Mouse (Mus musculus) erythroblast, embryonic 14.5 days (primary cell): ENCODE results near the gene Trpm3. TPM values are rescaled to one million over a fixed set of nuclear protein-coding genes. Genes with fewer than 3 reads are reported as not detected.

Experiments
- H3K27me3 ChIP-seq: 2 replicates; pipeline ENCODE4 v1.6.1; 2012; ENCODE audit warnings: inconsistent platforms; ENCODE audit not compliant: control insufficient read depth
- H3K36me3 ChIP-seq: 2 replicates; pipeline ENCODE4 v1.6.1; 2012; ENCODE audit warnings: mild to moderate bottlenecking, inconsistent platforms; ENCODE audit not compliant: control insufficient read depth
- H3K4me1 ChIP-seq: 2 replicates; pipeline ENCODE4 v1.6.1; 2012; ENCODE audit warnings: inconsistent platforms; ENCODE audit not compliant: control insufficient read depth
- H3K4me3 ChIP-seq: replicated peaks from 2 replicates; pipeline ENCODE3; 2012; ENCODE audit warnings: moderate library complexity, mild to moderate bottlenecking, inconsistent platforms
- H3K9me3 ChIP-seq: 2 replicates; pipeline ENCODE4 v1.6.1; 2012; ENCODE audit warnings: low read length, inconsistent platforms, mixed read lengths; ENCODE audit not compliant: control insufficient read depth
- GATA1 ChIP-seq: IDR thresholded peaks from 2 replicates; pipeline ENCODE4 v1.6.1; 2012; ENCODE audit warnings: low read length, inconsistent platforms, mixed read lengths
- TAL1 ChIP-seq: IDR thresholded peaks from 3 replicates; pipeline ENCODE4 v1.6.1; 2012; ENCODE audit warnings: low read length, inconsistent platforms, mixed read lengths
- polyA plus RNA-seq: library from polyadenylated mRNA; stranded (reverse); fragments of >175 nt; gene quantifications from 2 replicates; pipeline ENCODE4 v1.2.3, GENCODE M21; 2012

Trpm3 gene
- polyA plus RNA-seq, 1 experiment: 0.02 TPM

DNA sequence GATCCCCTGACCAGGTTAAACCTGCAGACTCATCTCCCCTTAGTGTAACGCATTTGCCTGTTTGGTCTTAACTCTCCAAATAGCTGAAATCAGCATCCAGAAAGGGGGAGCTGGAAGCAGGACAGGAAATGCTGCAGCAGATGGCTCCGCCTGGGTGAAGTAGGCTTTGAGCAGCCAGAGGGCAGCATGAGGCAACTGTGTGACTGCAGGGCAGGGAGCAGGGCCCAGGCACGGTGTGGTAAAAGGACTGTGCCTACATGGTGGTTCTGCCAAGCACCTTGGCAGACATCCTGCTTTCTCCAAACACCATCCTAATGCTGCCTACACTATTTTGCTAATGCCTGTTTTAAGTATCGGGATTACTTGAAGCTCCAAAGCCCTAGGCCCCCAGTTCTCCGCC lies 801.6 kb downstream of the Trpm3 start:
- TF ChIP-seq TAL1 (no peak), GATA1 (no peak)
- Histone ChIP-seq H3K4me3 (no peak overlapping the region), H3K4me1 (no peaks in the 10 kb centered on the region), H3K9me3 (no peaks in the 10 kb centered on the region), H3K27me3 (no peaks in the 10 kb centered on the region), H3K36me3 (no peaks in the 10 kb centered on the region)

DNA sequence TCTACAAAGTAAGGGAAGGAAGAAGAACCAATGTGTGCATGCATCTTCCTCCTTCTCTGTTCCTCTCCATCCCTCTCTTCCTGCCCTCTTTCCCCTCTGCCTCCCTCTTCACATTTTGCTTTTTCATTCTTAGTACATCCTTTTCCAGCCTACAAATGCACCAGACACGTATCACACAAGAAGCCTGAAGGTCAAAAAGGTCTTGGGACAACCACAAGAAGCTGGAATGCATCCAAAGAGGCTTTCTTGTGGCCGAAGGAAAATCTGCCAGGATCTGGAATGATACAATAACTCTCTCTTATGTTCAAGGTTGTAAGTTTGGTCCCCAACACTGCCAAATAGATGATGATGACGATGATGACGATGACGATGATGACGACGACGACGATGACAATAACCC lies 802.1 kb downstream of the Trpm3 start:
- TF ChIP-seq GATA1: no peak
- no peak for TF ChIP-seq TAL1
- no peaks in the 10 kb centered on the region for H3K36me3 ChIP-seq
- no peaks in the 10 kb centered on the region for H3K4me1 ChIP-seq
- H3K27me3 ChIP-seq: no peaks in the 10 kb centered on the region
- H3K4me3 ChIP-seq: no peak overlapping the region
- H3K9me3 ChIP-seq: no peaks in the 10 kb centered on the region

DNA sequence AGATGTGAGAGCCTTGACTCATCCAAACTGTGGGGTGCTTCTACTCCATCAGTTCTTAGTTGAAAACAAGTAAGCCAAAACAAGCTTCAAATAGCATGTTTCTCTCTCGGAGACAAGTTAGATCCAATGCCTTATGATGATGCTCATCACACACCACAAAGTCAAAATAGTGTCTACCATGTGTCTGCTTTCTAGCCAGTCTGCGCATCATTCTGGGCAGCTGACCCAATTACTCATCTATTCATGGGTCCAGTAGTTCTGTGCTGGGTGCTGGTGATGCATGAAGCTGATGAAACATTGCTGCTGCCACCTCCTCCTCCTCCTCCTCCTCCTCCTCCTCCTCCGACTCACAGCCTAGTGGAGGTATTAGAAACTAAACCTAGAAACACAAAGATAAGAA lies 813.6 kb downstream of the Trpm3 start:
- H3K36me3 ChIP-seq: no peaks in the 10 kb centered on the region
- H3K4me3 ChIP-seq: no peak overlapping the region
- no peak for TF ChIP-seq TAL1
- TF ChIP-seq GATA1: no peak
- no peaks in the 10 kb centered on the region for H3K4me1 ChIP-seq
- no peaks in the 10 kb centered on the region for H3K9me3 ChIP-seq
- no peaks in the 10 kb centered on the region for H3K27me3 ChIP-seq

DNA sequence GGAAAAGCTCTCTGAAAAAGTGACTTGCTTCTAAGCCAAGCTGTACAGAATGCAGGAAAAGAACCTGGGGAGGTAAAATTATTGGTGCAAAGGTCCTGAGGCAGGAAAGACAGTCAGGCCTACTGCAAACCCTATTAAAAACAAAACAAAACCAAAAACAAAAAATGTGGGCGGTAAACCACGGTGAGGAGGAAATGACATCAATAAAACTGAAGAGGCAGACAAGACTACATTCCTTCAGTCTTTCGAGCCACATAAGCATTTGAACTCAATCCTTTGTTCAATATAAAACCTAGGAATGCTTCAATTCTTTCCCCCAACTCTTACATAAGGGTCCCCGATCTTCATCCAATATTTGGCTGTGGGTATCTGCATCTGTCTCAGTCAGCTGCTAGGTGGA lies 814.3 kb downstream of the Trpm3 start:
- TF ChIP-seq TAL1: no peak
- TF ChIP-seq GATA1: no peak

DNA sequence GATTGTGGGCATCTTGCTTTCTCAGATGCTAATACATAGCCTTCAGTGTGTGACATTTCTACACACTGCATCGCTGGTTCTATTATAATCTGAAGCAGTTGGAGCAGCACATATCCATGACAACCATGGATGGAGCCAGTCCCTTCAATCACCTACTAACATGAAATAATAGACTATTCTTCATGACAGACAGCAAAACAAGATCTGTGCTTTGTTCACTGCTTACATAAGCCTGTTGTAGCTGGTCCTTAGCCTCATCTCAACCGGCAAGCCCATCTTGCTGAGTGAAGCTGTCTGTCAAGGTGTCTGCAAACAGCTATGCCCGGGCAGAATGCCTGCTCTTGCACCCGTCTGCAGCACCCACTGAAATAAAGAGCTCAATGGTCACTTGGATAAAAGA lies 819.6 kb downstream of the Trpm3 start:
- H3K4me1 ChIP-seq: no peaks in the 10 kb centered on the region
- TF ChIP-seq TAL1 (no peak), GATA1 (no peak)

More for the DNA sequence above, 814.3 kb downstream of the Trpm3 start:
- Histone ChIP-seq H3K4me1 (no peaks in the 10 kb centered on the region), H3K9me3 (no peaks in the 10 kb centered on the region), H3K27me3 (no peaks in the 10 kb centered on the region), H3K4me3 (no peak overlapping the region), H3K36me3 (no peaks in the 10 kb centered on the region)

DNA sequence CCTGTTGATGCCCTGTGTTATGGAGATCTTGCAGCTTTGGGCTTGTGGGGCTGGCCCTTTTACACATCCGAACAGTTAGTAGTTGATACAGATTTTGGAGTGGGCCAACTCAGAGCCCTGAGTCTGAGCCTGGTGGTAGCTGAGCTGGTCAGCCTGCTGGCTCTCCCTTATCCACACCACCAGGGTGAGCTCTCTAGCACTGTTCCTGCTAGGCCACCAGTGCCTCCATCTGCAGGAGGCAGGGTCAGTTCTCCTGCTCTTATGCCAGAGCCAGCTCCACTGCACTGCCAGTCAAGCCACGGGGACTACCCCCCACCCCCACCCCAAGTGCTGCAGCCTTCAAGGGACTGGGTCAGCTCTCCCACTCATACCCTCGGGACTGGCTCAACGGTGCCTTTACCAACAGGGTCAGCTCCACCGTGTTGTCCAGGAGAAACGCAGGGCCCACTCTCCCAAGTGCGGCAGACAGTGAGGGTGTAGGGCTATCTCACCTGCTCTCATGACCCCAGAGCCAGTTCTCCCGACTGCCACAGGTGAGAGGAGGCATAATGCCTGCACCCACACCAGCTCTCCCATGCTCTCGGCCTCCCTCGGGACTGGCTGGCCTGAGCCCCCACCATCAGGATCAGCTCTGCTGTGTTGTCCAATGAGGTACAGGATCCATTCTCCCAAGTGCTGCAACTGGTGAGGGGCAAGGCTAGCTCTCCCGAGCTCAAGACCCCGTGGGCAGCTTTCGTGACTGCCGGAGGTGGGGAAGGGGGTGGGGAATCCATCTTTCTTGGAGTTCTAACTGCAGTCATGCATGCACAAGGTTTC lies 821.8 kb downstream of the Trpm3 start:
- H3K4me1 ChIP-seq: no peaks in the 10 kb centered on the region
- TF ChIP-seq GATA1 (no peak), TAL1 (no peak)
- no peak overlapping the region for H3K4me3 ChIP-seq
- H3K36me3 ChIP-seq: no peaks in the 10 kb centered on the region
- no peaks in the 10 kb centered on the region for H3K27me3 ChIP-seq
- no peaks in the 10 kb centered on the region for H3K9me3 ChIP-seq

More for the DNA sequence above, 819.6 kb downstream of the Trpm3 start:
- no peaks in the 10 kb centered on the region for H3K36me3 ChIP-seq
- no peaks in the 10 kb centered on the region for H3K27me3 ChIP-seq
- H3K4me3 ChIP-seq: no peak overlapping the region
- no peaks in the 10 kb centered on the region for H3K9me3 ChIP-seq

DNA sequence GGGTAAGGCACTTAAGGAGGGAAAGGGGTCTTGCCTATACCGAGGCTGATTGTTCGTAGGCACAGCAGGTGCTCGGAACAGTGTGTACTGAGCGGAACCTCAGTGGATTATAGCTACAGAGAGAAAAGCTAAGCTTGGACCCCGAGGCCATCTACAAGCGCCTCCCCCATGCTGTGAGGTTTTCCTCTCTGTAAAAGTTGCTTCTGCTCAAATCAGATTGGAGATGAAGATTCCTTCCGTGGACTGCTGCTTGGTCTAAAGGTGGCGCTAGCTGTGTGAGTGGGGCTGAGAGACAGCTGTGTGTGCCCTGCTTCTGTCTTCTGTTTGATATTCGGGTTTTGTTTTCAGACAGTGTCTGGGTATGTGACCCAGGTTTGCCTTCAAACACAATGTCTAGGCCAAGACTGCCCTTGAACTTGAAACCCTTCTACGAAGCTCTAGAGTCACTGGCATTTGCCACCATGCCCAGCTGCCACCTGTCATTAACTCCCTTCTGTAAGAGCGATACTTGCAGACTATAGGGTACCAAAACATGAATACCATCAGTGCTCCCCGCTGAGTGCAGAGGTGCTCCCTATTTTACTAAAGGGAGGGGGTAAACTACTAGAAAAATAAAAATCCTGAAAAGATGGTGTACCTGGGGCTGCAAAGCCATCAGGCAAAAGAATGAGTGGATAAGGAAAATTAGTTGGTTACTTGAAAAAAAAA lies 823.3 kb downstream of the Trpm3 start:
- no peaks in the 10 kb centered on the region for H3K9me3 ChIP-seq
- H3K4me3 ChIP-seq: no peak overlapping the region
- no peaks in the 10 kb centered on the region for H3K27me3 ChIP-seq
- no peaks in the 10 kb centered on the region for H3K4me1 ChIP-seq
- TF ChIP-seq TAL1: no peak
- TF ChIP-seq GATA1: no peak
- H3K36me3 ChIP-seq: no peaks in the 10 kb centered on the region

DNA sequence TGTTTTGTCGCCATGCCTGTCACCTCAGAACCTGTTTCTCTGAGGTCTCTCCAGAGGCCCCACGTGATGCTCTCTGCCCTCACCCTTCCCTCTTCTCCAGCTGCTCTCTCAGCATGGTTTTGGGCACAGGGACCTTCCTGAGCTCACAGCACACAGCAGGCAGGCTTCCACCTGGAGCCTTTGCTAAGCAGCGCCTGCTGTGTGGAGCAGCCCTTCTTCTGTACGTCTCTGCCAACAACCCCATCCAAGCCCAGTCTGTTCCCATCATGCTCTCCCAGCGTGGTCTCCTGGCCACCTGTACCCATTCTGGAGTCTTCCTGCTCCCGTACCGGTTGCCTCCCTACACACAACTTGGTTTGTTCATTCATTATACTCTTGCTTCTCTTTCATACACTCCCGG lies 823.9 kb downstream of the Trpm3 start:
- TF ChIP-seq TAL1: no peak
- no peak for TF ChIP-seq GATA1

DNA sequence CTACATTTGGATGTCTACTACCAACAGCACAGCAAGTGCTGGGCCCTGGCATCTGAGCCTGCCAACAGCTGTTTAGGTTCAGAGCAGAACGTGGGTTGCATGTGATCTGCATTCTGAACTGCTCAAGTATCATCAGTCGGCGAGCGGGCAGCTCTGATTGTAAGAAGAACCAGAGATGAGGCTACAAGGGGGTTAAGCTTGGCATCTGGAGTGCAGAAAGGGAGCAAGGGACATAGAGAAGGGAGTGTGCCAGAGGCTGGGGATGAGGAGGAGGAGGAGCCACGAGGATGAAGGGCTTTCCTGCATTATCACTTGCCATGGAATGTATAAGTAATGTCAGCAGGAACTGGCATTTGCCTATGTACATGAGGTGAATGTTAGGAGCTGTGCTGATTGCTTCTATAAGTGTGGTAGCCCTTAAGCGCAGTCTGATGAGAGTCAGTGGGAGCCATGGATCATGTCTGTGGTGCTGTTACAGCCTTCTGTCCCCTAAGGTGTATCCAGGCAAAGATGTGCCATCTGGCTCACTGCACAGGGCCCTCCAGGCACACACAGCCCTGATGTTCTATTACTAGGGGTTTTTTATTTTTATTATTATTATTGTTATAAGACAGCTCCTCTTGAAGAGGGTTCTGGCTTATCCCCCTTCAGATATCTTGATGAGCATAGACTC lies 825.0 kb downstream of the Trpm3 start:
- Histone ChIP-seq H3K27me3 (no peaks in the 10 kb centered on the region), H3K4me1 (no peaks in the 10 kb centered on the region), H3K9me3 (no peaks in the 10 kb centered on the region), H3K36me3 (no peaks in the 10 kb centered on the region), H3K4me3 (no peak overlapping the region)
- TF ChIP-seq TAL1 (no peak), GATA1 (no peak)

More for the DNA sequence above, 823.9 kb downstream of the Trpm3 start:
- H3K4me3 ChIP-seq: no peak overlapping the region
- no peaks in the 10 kb centered on the region for H3K27me3 ChIP-seq
- no peaks in the 10 kb centered on the region for H3K4me1 ChIP-seq
- no peaks in the 10 kb centered on the region for H3K36me3 ChIP-seq
- H3K9me3 ChIP-seq: no peaks in the 10 kb centered on the region
